Mouse (Mus musculus) right cerebral cortex, postnatal 10 days (tissue): ENCODE results near the gene Slc48a1.

Source experiments
- DNase-seq, 2 experiments: peaks; one replicate each; pipeline ENCODE4 v3.0.0; 2021; ENCODE audit warnings: low spot score in 2 of 2

Slc48a1 gene

GRCm38 (mm10) chr15:97801811-97802210, 23.5 kb downstream of the Slc48a1 start:
- no peak for DNase-seq

GRCm38 (mm10) chr15:97802575-97802974, 24.3 kb downstream of the Slc48a1 start:
- DNase-seq = peak in 1 of 2 experiments; percentile 53

DNA sequence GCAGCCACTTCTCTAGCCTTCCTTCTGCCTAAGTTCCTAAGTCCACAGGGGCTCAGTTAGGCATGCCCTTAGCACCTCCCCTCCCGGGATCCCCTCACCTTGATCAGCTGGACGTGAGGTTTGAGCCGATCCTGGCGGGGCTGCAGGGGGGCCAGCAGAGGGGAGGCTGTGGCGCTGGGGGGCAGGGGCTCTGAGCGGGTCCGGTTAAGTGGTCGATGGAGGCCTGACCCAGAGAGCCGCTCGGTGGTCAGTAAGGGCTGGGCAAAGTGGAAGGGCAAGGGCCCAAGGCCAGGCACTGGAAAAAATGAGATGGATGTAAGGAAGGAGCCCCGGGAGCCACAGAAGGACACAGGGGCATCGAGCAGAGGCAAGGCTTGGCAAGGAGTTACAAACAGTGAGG, 29.5 kb downstream of the Slc48a1 start:
- no peak for DNase-seq

DNA sequence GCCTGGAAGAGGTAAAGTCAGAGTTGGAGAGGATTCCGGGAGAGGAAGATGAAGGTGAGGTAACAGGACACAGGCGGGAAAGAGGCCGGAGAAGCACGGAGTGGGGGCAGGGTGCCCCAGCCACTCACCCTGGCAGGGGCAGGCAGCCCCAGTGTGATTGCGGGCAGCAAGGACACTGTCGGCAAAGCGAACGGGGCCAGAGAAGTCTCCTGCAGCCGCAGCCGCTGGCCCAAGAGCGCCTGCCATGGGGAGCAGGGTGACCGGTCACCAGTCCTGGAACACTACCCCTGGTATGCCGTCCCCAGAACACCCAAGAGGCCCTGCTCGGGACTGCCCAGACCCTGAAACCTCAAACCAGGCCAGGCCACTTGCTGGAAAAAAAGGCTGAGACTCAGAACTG, 30.2 kb downstream of the Slc48a1 start:
- no peak for DNase-seq

- DNase-seq = no peak
Measured at GRCm38 (mm10) chr15:97809206-97809605, 30.9 kb downstream of the Slc48a1 start.

DNA sequence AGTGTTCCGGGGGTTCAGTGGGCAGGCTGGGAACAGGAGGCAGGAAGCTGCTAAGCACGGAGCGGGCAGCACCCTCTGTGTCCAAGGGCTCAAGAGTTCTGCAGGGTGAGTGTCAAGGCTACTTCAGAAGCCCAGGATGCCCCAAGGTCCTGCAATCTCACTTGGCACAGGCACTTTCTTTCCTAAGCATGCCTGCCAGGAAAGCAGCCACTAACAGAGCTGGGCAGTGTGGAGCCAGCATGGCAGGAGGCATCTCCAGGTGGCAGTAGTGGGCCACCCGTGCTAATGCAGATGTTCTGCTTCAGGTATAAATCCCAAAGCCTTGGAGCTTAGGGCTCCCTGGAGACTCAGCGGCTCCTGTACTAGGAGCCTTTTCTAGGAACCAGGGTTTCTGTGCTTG, 31.6 kb downstream of the Slc48a1 start:
- DNase-seq = no peak

DNA sequence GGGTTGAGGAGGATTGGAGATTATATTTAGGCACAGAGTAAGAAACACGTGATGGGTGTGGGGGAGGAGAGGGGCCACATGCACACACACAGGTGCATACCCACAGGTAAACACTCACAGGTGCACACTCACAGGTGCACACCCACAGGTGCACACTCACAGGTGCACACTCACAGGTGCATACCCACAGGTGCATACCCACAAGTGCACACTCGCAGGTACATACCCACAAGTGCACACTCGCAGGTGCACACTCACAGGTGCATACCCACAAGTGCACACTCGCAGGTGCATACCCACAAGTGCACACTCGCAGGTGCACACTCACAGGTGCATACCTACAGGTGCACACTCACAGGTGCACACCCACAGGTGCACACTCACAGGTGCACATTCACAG, 32.1 kb downstream of the Slc48a1 start:
- DNase-seq = no peak

GRCm38 (mm10) chr15:97811307-97811706, 33.0 kb downstream of the Slc48a1 start:
- no peak for DNase-seq

- peak; percentile 87 to 89 for DNase-seq
Measured at GRCm38 (mm10) chr15:97812126-97812525, 33.8 kb downstream of the Slc48a1 start.

GRCm38 (mm10) chr15:97812875-97813274, 34.6 kb downstream of the Slc48a1 start:
- no peak for DNase-seq

GRCm38 (mm10) chr15:97813452-97814204, 35.3 kb downstream of the Slc48a1 start:
- peak; percentile 61 to 62 for DNase-seq

DNA sequence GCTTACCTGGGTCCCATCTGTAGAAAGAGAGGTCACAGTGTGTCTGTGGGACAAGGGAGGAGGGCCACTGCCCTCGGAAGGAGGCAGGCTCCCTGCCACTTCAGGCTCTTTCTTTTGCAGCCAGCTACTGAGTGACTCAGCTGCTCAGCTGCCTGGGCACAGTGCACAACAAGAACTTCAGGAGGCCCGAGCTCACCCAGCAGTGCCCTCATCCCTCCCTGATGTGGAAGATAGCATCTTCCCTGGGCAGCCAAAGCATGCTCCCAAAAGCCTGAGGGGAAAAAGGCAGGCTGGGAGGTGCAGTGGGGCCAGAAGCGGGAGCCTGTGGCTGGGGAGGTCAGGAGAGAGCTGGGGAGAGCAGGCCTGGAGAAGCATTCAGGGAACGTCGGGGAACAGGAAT, 36.4 kb downstream of the Slc48a1 start:
- no peak for DNase-seq

DNA sequence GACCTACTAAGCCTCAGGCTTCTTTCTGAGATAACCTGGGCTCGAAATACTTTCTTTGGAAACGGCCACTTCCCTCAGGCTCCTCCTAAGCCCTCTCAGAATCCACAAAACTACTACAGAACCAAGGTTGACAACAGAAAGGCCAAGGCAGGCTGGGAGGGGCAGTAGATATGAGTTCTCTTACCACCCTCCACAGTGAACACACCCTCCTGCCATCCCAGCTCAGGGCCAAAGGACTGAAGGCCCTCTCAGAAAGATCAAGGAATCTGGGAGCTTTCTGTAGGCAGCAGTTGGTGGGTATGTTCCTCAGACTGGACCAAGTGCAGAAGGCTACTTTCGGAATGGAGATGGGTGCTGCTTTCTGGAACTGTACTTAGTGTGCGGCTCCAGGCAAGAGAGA, 36.9 kb downstream of the Slc48a1 start:
- no peak for DNase-seq

DNA sequence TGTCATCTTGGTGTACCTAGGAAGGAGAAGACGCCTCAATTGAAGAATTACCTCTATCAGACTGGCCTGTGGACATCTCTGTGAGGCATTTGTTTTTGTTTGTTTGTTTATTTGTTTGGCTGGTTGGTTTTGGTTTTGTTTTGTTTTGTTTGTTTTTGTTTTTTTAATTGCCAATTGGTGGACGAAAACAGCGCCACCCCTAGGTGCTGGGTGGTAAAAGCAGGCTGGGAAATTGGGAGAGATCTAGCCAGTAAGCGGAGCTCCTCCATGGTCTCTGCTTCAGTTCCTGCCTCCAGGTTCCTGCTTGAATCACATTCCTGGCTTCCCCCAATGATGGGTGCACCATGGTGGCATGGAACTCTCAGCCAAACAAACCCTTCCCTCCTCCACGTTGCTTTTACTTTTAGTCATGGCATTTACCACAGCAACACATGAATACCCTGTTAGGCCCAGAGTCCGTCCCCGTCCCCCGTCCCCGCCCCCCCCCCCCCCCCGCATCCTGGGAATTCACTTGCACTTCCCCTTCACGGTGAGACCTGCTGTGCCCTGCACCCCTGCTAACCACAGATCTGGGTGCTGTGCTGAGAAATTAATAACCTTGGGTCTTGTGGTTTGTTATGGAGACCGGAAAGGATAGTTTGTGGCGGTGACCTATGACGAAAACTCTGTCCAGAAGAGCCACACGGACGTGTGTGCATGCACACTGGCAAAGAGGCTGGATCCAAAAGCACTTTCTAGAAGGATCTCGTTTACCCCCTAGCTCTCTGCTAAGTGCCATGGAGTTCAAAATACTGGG, 38.1 kb downstream of the Slc48a1 start:
- DNase-seq = no peak

GRCm38 (mm10) chr15:97819937-97820336, 41.6 kb downstream of the Slc48a1 start:
- no peak for DNase-seq

DNA sequence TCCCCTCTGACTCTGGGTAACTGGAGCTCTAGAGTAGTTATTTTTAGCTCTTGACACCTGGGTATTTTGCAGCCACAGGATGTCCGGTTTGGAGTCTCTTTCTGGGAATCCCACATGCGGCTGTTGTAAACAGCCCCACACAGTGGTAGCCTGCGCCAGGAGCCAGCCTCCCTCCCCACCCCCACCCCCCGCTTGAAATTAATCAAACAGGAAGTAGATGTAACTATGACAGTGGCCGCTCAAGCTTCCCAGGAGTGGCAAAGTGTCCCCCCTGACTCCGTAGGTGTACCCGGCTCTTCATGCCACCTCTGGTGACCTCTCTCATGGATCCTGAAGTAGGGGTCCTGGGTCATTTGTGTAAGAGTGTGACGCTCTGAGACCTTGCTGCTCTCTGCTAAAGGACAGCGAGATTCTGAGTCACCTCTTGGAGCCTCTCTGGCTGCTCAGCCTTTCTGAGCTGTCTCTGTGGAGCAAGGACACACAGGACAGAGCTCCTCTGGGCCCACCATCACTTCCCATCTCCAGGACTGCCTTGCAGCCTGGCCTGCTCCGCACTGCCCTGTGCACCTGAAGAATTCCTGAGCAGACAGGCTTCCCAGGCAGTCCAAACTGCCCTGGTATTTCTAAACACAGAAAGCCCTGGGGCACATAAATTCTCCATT, 43.1 kb downstream of the Slc48a1 start:
- DNase-seq = no peak

- DNase-seq = no peak
Measured at GRCm38 (mm10) chr15:97821983-97822363, 43.7 kb downstream of the Slc48a1 start.

DNA sequence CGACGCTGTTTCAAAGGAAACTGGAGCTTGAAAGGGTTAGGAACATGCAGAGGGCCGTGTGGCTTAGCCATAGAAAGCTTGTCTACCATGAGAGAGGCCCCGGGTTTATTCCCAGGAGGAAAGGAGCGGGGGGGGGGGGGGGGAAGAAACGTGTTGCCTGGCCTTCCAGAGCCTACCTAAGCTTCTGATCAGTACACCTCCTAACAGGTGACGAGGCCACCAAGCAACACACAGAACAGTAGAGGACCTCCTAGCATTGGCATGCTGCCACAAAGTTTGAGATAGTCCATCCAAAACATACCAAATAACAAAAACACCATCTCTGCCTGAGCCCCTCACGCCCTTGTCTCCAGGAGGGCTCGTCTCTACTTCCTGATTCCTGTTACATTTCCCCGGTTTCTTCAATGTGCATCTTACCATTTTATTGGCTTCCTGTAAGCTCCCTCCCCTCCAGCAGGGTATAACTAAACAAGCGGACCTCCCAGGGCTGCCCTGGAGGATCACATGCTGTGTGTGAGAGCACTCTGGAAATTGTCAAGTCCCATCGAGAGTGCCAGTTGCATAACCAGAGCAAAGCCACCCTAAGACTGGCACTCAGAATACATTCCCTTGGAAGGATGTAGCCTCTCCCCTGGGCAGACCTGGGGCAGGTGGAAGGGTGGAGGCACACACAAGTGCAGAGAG, 44.4 kb downstream of the Slc48a1 start:
- no peak for DNase-seq

DNA sequence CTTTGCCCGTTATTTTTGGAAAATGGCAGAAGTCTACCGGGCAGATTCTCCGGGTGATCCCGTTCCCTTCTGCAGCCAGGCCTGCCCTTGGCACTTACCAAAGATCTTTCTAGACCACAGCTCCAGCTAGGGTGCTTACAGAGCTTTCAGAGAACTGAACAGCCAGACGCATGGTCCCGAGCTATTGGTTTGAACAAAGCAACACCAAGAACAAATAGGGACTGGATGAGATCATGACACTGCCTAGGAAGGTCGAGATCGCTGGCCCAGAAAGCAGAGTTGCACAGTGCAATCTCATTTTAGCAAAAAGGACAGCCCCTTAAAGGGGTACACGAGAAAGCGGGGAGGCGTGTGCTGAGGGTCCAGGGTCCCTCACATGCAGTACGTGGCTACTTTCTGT, 45.2 kb downstream of the Slc48a1 start:
- no peak for DNase-seq

- DNase-seq = no peak
Measured at GRCm38 (mm10) chr15:97824042-97824441, 45.7 kb downstream of the Slc48a1 start.

DNA sequence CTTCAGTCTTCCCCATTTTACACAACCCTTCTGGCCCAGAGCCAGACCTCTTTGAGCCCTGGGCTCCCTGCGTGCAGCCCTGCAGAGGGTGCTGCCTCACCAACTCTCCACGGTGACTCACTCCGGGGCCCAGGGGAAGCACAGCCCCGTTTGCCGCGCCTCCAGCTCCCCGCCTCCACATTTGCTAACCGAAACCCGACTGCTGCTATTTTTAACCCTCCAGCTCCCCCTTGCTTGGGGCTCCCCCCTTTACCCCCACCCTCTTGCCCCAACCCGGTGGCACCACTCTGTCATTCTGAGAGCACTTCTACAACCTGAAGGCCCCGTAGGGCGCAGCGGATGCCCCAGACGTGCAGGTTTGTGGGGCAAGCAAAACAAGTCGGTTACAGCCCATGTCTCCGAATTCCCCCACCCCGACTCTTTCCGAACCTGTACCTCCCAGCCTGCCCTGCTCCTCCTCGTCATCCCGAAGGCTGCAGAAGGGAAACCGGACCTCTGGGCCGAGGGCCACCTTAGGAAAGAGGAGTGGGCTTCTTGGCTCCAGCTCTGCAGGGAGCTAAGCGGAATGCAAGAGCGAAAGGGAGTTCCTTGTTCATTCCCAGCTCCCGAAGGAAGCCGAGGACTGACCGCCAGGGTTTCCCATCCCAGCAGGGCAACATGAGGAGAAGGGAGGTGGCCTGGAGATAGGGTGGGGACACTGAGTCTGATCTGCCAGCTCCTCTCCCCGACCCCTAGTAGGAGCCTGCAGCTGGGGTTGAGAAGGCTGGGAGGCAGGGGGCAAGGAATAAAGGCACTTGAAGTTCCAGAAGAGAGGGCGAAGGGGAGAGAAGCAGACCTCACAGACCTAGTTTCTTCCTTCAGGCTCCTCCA, 47.0 kb downstream of the Slc48a1 start:
- peak; percentile 81 to 85 for DNase-seq
